Mouse (Mus musculus) thymus, adult 18-20 months (tissue): ENCODE data around the gene 1700023F06Rik.

Source experiments
- DNase-seq, 2 experiments: peaks; one replicate each; pipeline ENCODE4 v3.0.0; 2022; ENCODE audit warnings: mixed read lengths in 2 of 2

Gene 1700023F06Rik

DNA sequence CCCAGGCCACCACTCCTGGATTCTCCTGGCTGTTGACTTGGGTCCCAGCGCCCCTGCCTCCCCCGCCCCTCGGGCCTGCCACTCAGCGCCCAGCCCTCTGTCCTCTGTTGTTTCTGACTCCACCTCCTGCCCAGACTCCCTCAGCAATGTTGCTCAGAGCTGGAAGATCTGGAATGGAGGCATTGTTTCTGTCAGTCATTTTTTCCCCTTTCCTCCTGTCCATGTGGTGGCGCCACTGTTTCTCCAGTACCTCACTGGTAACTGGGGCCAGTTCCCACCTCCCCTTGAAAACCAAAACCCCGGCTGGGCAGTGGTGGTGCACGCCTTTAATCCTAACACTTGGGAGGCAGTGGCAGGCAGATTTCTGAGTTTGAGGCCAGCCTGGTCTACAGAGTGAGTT lies 46.9 kb downstream of the 1700023F06Rik start:
- no peak for DNase-seq

DNA sequence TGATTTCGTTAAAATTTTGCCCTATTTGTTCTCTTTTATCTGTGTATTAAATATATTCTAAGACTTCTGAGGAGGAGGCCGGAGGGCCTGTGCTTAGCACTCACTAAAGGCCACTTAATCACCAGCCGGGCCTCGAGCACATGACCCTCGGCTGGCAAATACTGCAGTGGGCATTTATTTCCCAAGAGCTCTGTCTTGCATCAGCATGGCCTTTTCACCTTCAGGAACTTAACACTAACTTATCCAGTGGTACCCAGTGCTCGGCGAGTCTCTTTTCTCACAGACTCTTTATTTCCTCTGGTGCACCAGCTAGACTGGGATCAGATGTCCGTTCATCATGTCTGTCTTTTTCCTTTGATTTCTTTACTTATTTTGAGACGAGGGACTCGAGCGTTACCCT lies 47.6 kb downstream of the 1700023F06Rik start:
- DNase-seq: no peak

DNA sequence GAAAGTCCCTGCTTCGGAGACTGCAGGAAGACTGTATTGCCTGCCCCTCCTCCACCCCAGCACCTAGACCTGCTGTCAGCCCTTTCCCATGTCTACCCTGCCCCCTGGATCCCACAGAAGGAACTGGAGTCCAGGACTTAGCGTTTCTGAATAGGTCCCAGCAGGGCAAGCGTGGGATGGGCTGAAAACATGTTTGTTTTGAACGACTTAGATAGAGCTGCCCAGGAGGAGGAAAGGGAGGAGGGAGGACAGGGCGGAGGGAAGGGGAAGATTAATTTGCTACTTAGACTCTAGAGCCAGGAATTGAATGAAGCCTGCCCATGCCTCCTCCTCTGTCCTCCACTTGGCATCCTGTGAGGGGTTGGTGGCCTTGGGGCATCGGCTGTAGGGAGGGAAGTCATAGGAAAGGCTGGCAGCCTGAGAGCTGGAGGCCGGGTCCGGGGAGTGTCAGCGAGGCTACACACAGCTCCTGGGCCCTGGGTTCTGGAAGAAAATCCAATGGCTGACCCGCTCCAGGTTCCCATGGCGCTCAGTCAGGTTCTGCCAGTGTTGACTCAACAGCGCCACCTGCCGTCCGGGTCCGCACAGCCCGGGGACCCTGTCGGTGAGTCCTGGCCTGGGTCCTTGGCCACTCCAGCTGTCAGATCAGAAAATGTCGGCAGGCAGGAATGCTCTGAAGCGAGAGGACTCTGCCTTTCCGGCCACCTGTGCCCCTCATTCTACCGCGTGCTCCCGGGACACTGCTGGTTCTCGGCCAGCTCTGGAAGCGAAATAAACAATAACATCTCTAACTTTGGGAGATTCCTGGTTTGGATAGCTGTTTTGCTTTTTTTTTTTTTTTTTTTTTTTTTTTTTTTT lies 49.5 kb downstream of the 1700023F06Rik start:
- DNase-seq: peak; percentile 76 to 80

DNA sequence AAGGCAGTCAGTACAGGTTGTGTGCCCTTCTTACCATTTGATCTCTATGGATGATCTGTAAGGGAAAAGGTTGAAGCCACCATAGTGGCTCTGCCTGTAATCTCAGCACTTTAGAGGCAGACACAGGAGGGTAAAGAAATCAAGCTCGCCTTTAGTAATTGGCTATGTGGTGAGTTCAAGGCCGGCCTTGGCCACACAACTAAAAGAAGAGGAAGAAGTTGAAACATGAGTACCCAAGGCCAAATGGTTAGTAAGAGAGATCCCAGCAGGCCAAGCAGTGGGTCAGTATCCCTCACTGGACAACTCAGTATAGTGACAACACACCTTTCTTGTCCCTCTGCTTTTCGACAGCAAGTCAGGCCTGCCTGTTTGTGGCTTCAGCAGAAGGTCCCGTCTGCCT lies 58.6 kb downstream of the 1700023F06Rik start:
- no peak for DNase-seq
